10 mouse cellular contexts compared by ENCODE assay signal in the genomic region with DNA sequence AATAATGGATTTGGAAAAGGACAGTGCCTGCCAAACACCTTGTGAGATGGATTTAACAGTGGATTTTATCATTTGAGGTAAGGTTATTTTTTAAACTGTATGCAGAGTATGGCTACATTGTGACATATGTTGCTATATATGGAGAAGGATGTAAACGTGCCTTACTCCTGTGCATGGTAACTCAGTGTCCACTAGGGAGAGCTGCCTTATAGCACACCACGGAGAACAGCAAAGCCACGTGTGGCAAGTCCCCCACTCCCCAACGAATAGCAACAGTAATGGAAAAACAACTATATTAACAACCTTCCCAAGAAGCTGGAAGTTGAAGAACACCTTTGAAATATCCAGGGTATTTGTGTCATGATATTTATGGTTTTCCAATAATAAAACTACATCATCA.
DNase-seq lines count a peak whose midpoint lies in the region; ATAC-seq and TF ChIP-seq lines count a peak whose summit lies in the region.
"Had no signal": no experiment of that assay in that cellular context is flagged by ENCODE, and none has a peak within 500 bp of the region (broad histone marks: within the 10 kb centered on the region; RNA-seq: fewer than 3 reads in every experiment).

No protein-coding gene starts in this region.

- no peak overlapping the region for H3K27ac ChIP-seq in left cerebral cortex, adult 2 months
- H3K27ac ChIP-seq in intestine, postnatal 0 days (ENCODE audit: low read depth, low read length), result no peak overlapping the region
- no peak overlapping the region for H3K27ac ChIP-seq in neural tube, embryonic 13.5 days (replicated peaks)

- no peaks in the 10 kb centered on the region for H3K36me3 ChIP-seq in intestine, postnatal 0 days (ENCODE audit: control insufficient read depth, insufficient read depth)
- H3K36me3 ChIP-seq in neural tube, embryonic 13.5 days, result no peaks in the 10 kb centered on the region
- H3K36me3 ChIP-seq: G1E had no signal

- no peak for DNase-seq in left cerebral cortex, adult 2 months (ENCODE audit: extremely low spot score in 1 of 2, low spot score in 2 of 2)
- DNase-seq in left cerebral cortex, adult 9 months (ENCODE audit: low spot score in 2 of 2), result no peak
- DNase-seq in embryo, embryonic 9.5 days (ENCODE audit: extremely low spot score), result peak; percentile 27
- DNase-seq in urinary bladder, adult 18-20 months (ENCODE audit: low spot score in 2 of 2), result no peak
- no peak for DNase-seq in left cerebral cortex, adult 11 months (ENCODE audit: low spot score)
- no peak for DNase-seq in layer of hippocampus, adult 9-11 months
- DNase-seq: heart, adult 11 months had no signal

- H3K4me3 ChIP-seq in left cerebral cortex, adult 2 months, result no peak overlapping the region
- H3K4me3 ChIP-seq in intestine, postnatal 0 days (ENCODE audit: low read depth, low read length), result no peak overlapping the region
- no peak overlapping the region for H3K4me3 ChIP-seq in neural tube, embryonic 13.5 days

- no peaks in the 10 kb centered on the region for H3K4me1 ChIP-seq in intestine, postnatal 0 days (replicated peaks; ENCODE audit: control insufficient read depth, insufficient read depth, low read length)
- H3K4me1 ChIP-seq in neural tube, embryonic 13.5 days (replicated peaks), result peaks cover 8% of the 10 kb centered on the region

- 24% methylated on average over 4 of the region's 4 CpGs for WGBS in intestine, postnatal 0 days
- 8% methylated on average over 4 of the region's 4 CpGs for WGBS in neural tube, embryonic 13.5 days

- intact Hi-C loops in left cerebral cortex, adult 2 months (cut with DNase I), result no loop called here

- no peak overlapping the region for H3K4me2 ChIP-seq in intestine, postnatal 0 days (replicated peaks; ENCODE audit: low read depth)
- H3K4me2 ChIP-seq in neural tube, embryonic 13.5 days, result no peak overlapping the region

- TF ChIP-seq CTCF in left cerebral cortex, adult 2 months (IDR thresholded peaks at IDR 0.05), result peak; percentile 28
- TF ChIP-seq CTCF in intestine, postnatal 0 days (IDR thresholded peaks at IDR 0.05; ENCODE audit: low read depth), result peak; percentile 69

- no peak overlapping the region for H3K9ac ChIP-seq in intestine, postnatal 0 days (ENCODE audit: low read depth, low read length)
- H3K9ac ChIP-seq in neural tube, embryonic 13.5 days, result no peak overlapping the region

- H3K9me3 ChIP-seq in intestine, postnatal 0 days (ENCODE audit: control insufficient read depth), result no peaks in the 10 kb centered on the region
- H3K9me3 ChIP-seq in neural tube, embryonic 13.5 days, result no peaks in the 10 kb centered on the region

- H3K27me3 ChIP-seq in intestine, postnatal 0 days (replicated peaks; ENCODE audit: control insufficient read depth, insufficient read depth, low read length), result no peaks in the 10 kb centered on the region
- no peaks in the 10 kb centered on the region for H3K27me3 ChIP-seq in neural tube, embryonic 13.5 days

- ATAC-seq in intestine, postnatal 0 days, result no peak
- ATAC-seq in neural tube, embryonic 13.5 days (ENCODE audit: low read depth), result peak; percentile 84
